ENCODE assay signal across 8 mouse cellular contexts in the genomic region with DNA sequence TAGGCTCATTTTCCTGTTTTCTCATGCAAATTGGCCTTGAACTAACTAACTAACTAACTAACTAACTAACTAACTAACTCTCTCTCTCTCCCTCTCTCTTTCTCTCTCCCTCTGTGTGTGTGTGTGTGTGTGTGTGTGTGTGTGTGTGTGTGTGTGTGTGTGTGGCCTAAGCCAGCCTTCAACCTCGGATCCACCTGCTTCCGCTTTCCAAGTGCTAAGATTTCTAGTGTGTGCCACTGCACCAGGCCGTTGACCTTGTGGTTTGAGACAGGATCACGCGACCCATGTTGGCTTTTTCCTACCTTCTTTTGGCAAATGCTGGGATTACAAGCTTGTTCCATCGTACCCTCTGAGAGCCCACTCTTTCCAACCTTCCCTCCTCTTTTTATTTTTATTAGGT. TPM values are rescaled to one million over a fixed set of nuclear protein-coding genes. Genes with fewer than 3 reads are reported as not detected.
DNase-seq lines count a peak whose midpoint lies in the region; ATAC-seq and TF ChIP-seq lines count a peak whose summit lies in the region.

No protein-coding gene starts in this region.

- TF ChIP-seq POLR2A in small intestine, adult 2 months (IDR thresholded peaks at IDR 0.05; ENCODE audit: low read depth, low read length), result no peak

- no peak overlapping the region for H3K27ac ChIP-seq in intestine, embryonic 15.5 days
- H3K27ac ChIP-seq in intestine, embryonic 16.5 days (ENCODE audit: low read length), result no peak overlapping the region
- H3K27ac ChIP-seq in liver, embryonic 13.5 days, result peak overlapping the region; percentile 77
- peak overlapping the region; percentile 88 for H3K27ac ChIP-seq in small intestine, adult 2 months (ENCODE audit: insufficient read depth, low read depth, low read length)

- peak overlapping the region; percentile 83 for H3K4me2 ChIP-seq in intestine, embryonic 15.5 days (replicated peaks)
- no peak overlapping the region for H3K4me2 ChIP-seq in intestine, embryonic 16.5 days (ENCODE audit: low read depth, low read length)
- peak overlapping the region; percentile 91 for H3K4me2 ChIP-seq in liver, embryonic 13.5 days

- H3K36me3 ChIP-seq in intestine, embryonic 15.5 days, result no peaks in the 10 kb centered on the region
- no peaks in the 10 kb centered on the region for H3K36me3 ChIP-seq in intestine, embryonic 16.5 days (ENCODE audit: control insufficient read depth, insufficient read depth, low read length)
- H3K36me3 ChIP-seq in liver, embryonic 13.5 days, result no peaks in the 10 kb centered on the region
- H3K36me3 ChIP-seq in small intestine, adult 2 months (ENCODE audit: control insufficient read depth, insufficient read depth, low read length), result no peaks in the 10 kb centered on the region

- TF ChIP-seq CTCF in small intestine, adult 2 months (IDR thresholded peaks at IDR 0.05; ENCODE audit: extremely low read depth, insufficient read length, insufficient replicate concordance, low read depth, low read length), result no peak

- WGBS in intestine, embryonic 15.5 days, result 52% methylated on average over 6 of the region's 6 CpGs
- WGBS in intestine, embryonic 16.5 days, result 64% methylated on average over 6 of the region's 6 CpGs
- 50% methylated on average over 6 of the region's 6 CpGs for WGBS in liver, embryonic 13.5 days (ENCODE audit: insufficient replicate concordance)
- WGBS in small intestine, adult 2 months, result 60% methylated on average over 6 of the region's 6 CpGs

- peaks cover 12% of the 10 kb centered on the region for H3K4me1 ChIP-seq in intestine, embryonic 15.5 days (replicated peaks)
- H3K4me1 ChIP-seq in intestine, embryonic 16.5 days (ENCODE audit: control insufficient read depth, insufficient read depth, low read length), result 0 out of 2 replicates have a peak, but pooled peaks cover 9% of the 10 kb centered on the region
- H3K4me1 ChIP-seq in liver, embryonic 13.5 days (replicated peaks), result peaks cover 48% of the 10 kb centered on the region
- H3K4me1 ChIP-seq in small intestine, adult 2 months (ENCODE audit: control insufficient read depth, insufficient read depth, insufficient read length, low read length), result peaks cover 15% of the 10 kb centered on the region

- no peaks in the 10 kb centered on the region for H3K27me3 ChIP-seq in intestine, embryonic 15.5 days (replicated peaks)
- no peaks in the 10 kb centered on the region for H3K27me3 ChIP-seq in intestine, embryonic 16.5 days (replicated peaks; ENCODE audit: control insufficient read depth, insufficient read depth, low read length)
- H3K27me3 ChIP-seq in liver, embryonic 13.5 days, result peaks cover 32% of the 10 kb centered on the region
- H3K27me3 ChIP-seq in small intestine, adult 2 months (ENCODE audit: control insufficient read depth, insufficient read depth, low read length), result no peaks in the 10 kb centered on the region

- H3K4me3 ChIP-seq in intestine, embryonic 15.5 days (replicated peaks), result no peak overlapping the region
- no peak overlapping the region for H3K4me3 ChIP-seq in intestine, embryonic 16.5 days (ENCODE audit: low read length)
- peak overlapping the region; percentile 74; the same call in 1 of the 2 replicates for H3K4me3 ChIP-seq in liver, embryonic 13.5 days (replicated peaks)
- H3K4me3 ChIP-seq in small intestine, adult 2 months (ENCODE audit: low read depth, low read length), result no peak overlapping the region

- DNase-seq in ZHBTc4 (ENCODE audit: low read depth, low spot score), result peak; percentile 50
- no peak for DNase-seq in liver, embryonic 13.5 days
- DNase-seq in layer of hippocampus, postnatal 10 days (ENCODE audit: low spot score in 2 of 2), result no peak
- DNase-seq in testis, postnatal 14 days (ENCODE audit: low spot score), result no peak
- no peak for DNase-seq in embryo, embryonic 10 days (ENCODE audit: low spot score)

- H3K9ac ChIP-seq in intestine, embryonic 15.5 days, result no peak overlapping the region
- no peak overlapping the region for H3K9ac ChIP-seq in intestine, embryonic 16.5 days (ENCODE audit: low read depth, low read length)
- no peak overlapping the region for H3K9ac ChIP-seq in liver, embryonic 13.5 days

- no peaks in the 10 kb centered on the region for H3K9me3 ChIP-seq in intestine, embryonic 15.5 days
- H3K9me3 ChIP-seq in intestine, embryonic 16.5 days (ENCODE audit: control insufficient read depth, low read length), result no peaks in the 10 kb centered on the region
- H3K9me3 ChIP-seq in liver, embryonic 13.5 days (replicated peaks), result no peaks in the 10 kb centered on the region

- no peak for ATAC-seq in intestine, embryonic 15.5 days
- no peak for ATAC-seq in intestine, embryonic 16.5 days
- ATAC-seq in liver, embryonic 13.5 days (ENCODE audit: low read depth), result no peak

RNA-seq across cellular contexts. Expression of gene Pqlc3, which starts 0.4 kb away (rescaled TPM):
- 10.3 and 12.6 TPM in 2 replicates for polyA plus RNA-seq in intestine, embryonic 15.5 days (2015; fragmentation: Nextera tagmentation; extraction: Ambion mirVana)
- 14.4 and 15.4 TPM in 2 replicates for polyA plus RNA-seq in intestine, embryonic 16.5 days (2015; fragmentation: Nextera tagmentation; extraction: Ambion mirVana)
- polyA plus RNA-seq in liver, embryonic 13.5 days (2015; fragmentation: Nextera tagmentation; extraction: Ambion mirVana), result 5.5 and 5.7 TPM in 2 replicates
- 67.4 and 68.2 TPM in 2 replicates for polyA plus RNA-seq in small intestine, adult 2 months (2012; rRNA removed)
- total RNA-seq in layer of hippocampus, postnatal 10 days (2021), result 1 to 10 TPM in 1 of 2 experiments, under 1 TPM in 1; 0.85 to 1.5 TPM

RNA-seq across cellular contexts. Expression of gene 2410004P03Rik, which starts 10.9 kb away (rescaled TPM):
- polyA plus RNA-seq in intestine, embryonic 15.5 days (2015; fragmentation: Nextera tagmentation; extraction: Ambion mirVana), result 0.09 and 0.44 TPM in 2 replicates
- polyA plus RNA-seq in intestine, embryonic 16.5 days (2015; fragmentation: Nextera tagmentation; extraction: Ambion mirVana), result 0.12 and 0.13 TPM in 2 replicates
- 0.14 and 0.16 TPM in 2 replicates for polyA plus RNA-seq in liver, embryonic 13.5 days (2015; fragmentation: Nextera tagmentation; extraction: Ambion mirVana)
- polyA plus RNA-seq in small intestine, adult 2 months (2012; rRNA removed), result 0.05 and 0.06 TPM in 2 replicates
- total RNA-seq in layer of hippocampus, postnatal 10 days (2021), result 1 to 10 TPM; 2.6 to 3.5 TPM

Comparison
In these comparisons a context has a peak if more than half of its experiments do, and no peak if none do; other contexts are left out.
1. H3K27ac ChIP-seq: peak in liver, embryonic 13.5 days (single experiment) and small intestine, adult 2 months (single experiment); none in intestine, embryonic 15.5 days (single experiment) and intestine, embryonic 16.5 days (single experiment).